ENCODE assay signal across 26 mouse cellular contexts in genomic region chr10:45823612-45824011, GRCm38 (mm10).
DNase-seq lines count a peak whose midpoint lies in the region; ATAC-seq and TF ChIP-seq lines count a peak whose summit lies in the region.
"Had no signal": no experiment of that assay in that cellular context is flagged by ENCODE, and none has a peak within 500 bp of the region (broad histone marks: within the 10 kb centered on the region; RNA-seq: fewer than 3 reads in every experiment).

No protein-coding gene starts in this region.

- no peak for DNase-seq in forebrain, embryonic 11.5 days (ENCODE audit: low spot score)
- DNase-seq in 416B (ENCODE audit: low read depth) = peak; percentile 16
- peak; percentile 53 for DNase-seq in brain, embryonic 14.5 days (ENCODE audit: low read depth)
- no peak for DNase-seq in forebrain, postnatal 0 days
- DNase-seq in cerebellum, postnatal 36 days = no peak
- DNase-seq in layer of hippocampus, adult 8-10 months (ENCODE audit: low spot score in 2 of 2) = no peak
- no peak for DNase-seq in testis, postnatal 14 days (ENCODE audit: low spot score)
- DNase-seq: adrenal gland, adult 8-10 months; adrenal gland, postnatal 25 days; cerebellum, adult 18-20 months; cerebellum, adult 9-10 months; cerebellum, postnatal 14 days; embryo, embryonic 11 days; gastrocnemius, adult 2 months; gastrocnemius, postnatal 14 days; heart, adult 2 months had no signal

- H3K4me1 ChIP-seq in forebrain, embryonic 15.5 days = no peaks in the 10 kb centered on the region
- H3K4me1 ChIP-seq in forebrain, embryonic 11.5 days (replicated peaks; ENCODE audit: control insufficient read depth, insufficient read depth, low read length) = no peaks in the 10 kb centered on the region
- H3K4me1 ChIP-seq in forebrain, postnatal 0 days (ENCODE audit: insufficient read depth) = no peaks in the 10 kb centered on the region
- H3K4me1 ChIP-seq: heart, embryonic 10.5 days; heart, embryonic 13.5 days; hindbrain, embryonic 12.5 days; hindbrain, embryonic 15.5 days had no signal

- no peak for TF ChIP-seq CTCF in brain, embryonic 14.5 days (IDR thresholded peaks at IDR 0.05; ENCODE audit: borderline replicate concordance, extremely low read depth, insufficient read depth, insufficient read length)
- no peak for TF ChIP-seq CTCF in forebrain, postnatal 0 days (IDR thresholded peaks at IDR 0.05; ENCODE audit: low read depth)

- no peaks in the 10 kb centered on the region for H3K27me3 ChIP-seq in forebrain, embryonic 15.5 days
- H3K27me3 ChIP-seq in forebrain, embryonic 11.5 days (ENCODE audit: control insufficient read depth, insufficient read depth, low read length) = no peaks in the 10 kb centered on the region
- no peaks in the 10 kb centered on the region for H3K27me3 ChIP-seq in forebrain, postnatal 0 days (ENCODE audit: insufficient read depth, low read length)
- H3K27me3 ChIP-seq: embryonic facial prominence, embryonic 13.5 days; heart, embryonic 13.5 days; hindbrain, embryonic 12.5 days; hindbrain, embryonic 15.5 days had no signal

- H3K9me3 ChIP-seq in forebrain, embryonic 15.5 days = no peaks in the 10 kb centered on the region
- no peaks in the 10 kb centered on the region for H3K9me3 ChIP-seq in forebrain, embryonic 11.5 days (ENCODE audit: control insufficient read depth, low read length)
- no peaks in the 10 kb centered on the region for H3K9me3 ChIP-seq in forebrain, postnatal 0 days (ENCODE audit: low read length)
- H3K9me3 ChIP-seq: embryonic facial prominence, embryonic 10.5 days; embryonic facial prominence, embryonic 13.5 days; heart, embryonic 10.5 days; heart, embryonic 13.5 days; hindbrain, embryonic 12.5 days; hindbrain, embryonic 15.5 days had no signal

- no peak overlapping the region for H3K4me3 ChIP-seq in forebrain, embryonic 15.5 days
- H3K4me3 ChIP-seq in forebrain, embryonic 11.5 days (ENCODE audit: low read depth, low read length) = no peak overlapping the region
- no peak overlapping the region for H3K4me3 ChIP-seq in forebrain, postnatal 0 days (ENCODE audit: low read depth, low read length)
- H3K4me3 ChIP-seq: embryonic facial prominence, embryonic 10.5 days; embryonic facial prominence, embryonic 13.5 days; erythroblast, embryonic 14.5 days; gastrocnemius, adult 2 months; heart, adult 2 months; heart, embryonic 10.5 days; heart, embryonic 13.5 days; hindbrain, embryonic 12.5 days; hindbrain, embryonic 15.5 days had no signal

- WGBS in forebrain, embryonic 15.5 days = 71% methylated on average over 2 of the region's 2 CpGs
- 89% methylated on average over 2 of the region's 2 CpGs for WGBS in forebrain, embryonic 11.5 days
- WGBS in forebrain, postnatal 0 days = 55% methylated on average over 2 of the region's 2 CpGs

- ATAC-seq in forebrain, embryonic 15.5 days (replicated peaks) = peak; percentile 43; the same call in 1 of the 2 replicates
- ATAC-seq in forebrain, embryonic 11.5 days (replicated peaks; ENCODE audit: low FRiP score) = no peak
- ATAC-seq in forebrain, postnatal 0 days = peak; percentile 66; the same call in 1 of the 2 replicates
- ATAC-seq: activated CD4-positive, CD25-positive, alpha-beta regulatory T cell, adult 4 months; intestine, postnatal 0 days had no signal

- no peak overlapping the region for H3K4me2 ChIP-seq in forebrain, embryonic 15.5 days (replicated peaks)
- no peak overlapping the region for H3K4me2 ChIP-seq in forebrain, embryonic 11.5 days (ENCODE audit: low read depth, low read length, severe bottlenecking)
- no peak overlapping the region for H3K4me2 ChIP-seq in forebrain, postnatal 0 days (ENCODE audit: low read depth)
- H3K4me2 ChIP-seq: embryonic facial prominence, embryonic 13.5 days; heart, embryonic 13.5 days; hindbrain, embryonic 12.5 days; hindbrain, embryonic 15.5 days had no signal

- TF ChIP-seq POLR2A in brain, embryonic 14.5 days (IDR thresholded peaks at IDR 0.05; ENCODE audit: borderline replicate concordance, extremely low read depth, insufficient read depth, insufficient read length, poor library complexity, severe bottlenecking) = no peak

- H3K9ac ChIP-seq in forebrain, embryonic 15.5 days (replicated peaks) = no peak overlapping the region
- H3K9ac ChIP-seq in forebrain, embryonic 11.5 days (ENCODE audit: low read length) = no peak overlapping the region
- no peak overlapping the region for H3K9ac ChIP-seq in forebrain, postnatal 0 days
- H3K9ac ChIP-seq: embryonic facial prominence, embryonic 13.5 days; heart, embryonic 13.5 days; hindbrain, embryonic 12.5 days; hindbrain, embryonic 15.5 days had no signal

- no peaks in the 10 kb centered on the region for H3K36me3 ChIP-seq in forebrain, embryonic 15.5 days
- no peaks in the 10 kb centered on the region for H3K36me3 ChIP-seq in forebrain, embryonic 11.5 days (ENCODE audit: control insufficient read depth, insufficient read depth, low read length)
- H3K36me3 ChIP-seq in forebrain, postnatal 0 days (ENCODE audit: insufficient read depth) = no peaks in the 10 kb centered on the region
- H3K36me3 ChIP-seq: embryonic facial prominence, embryonic 10.5 days; embryonic facial prominence, embryonic 13.5 days; heart, embryonic 10.5 days; heart, embryonic 13.5 days; hindbrain, embryonic 12.5 days; hindbrain, embryonic 15.5 days had no signal

- no peak overlapping the region for H3K27ac ChIP-seq in forebrain, embryonic 15.5 days (replicated peaks)
- no peak overlapping the region for H3K27ac ChIP-seq in forebrain, embryonic 11.5 days (ENCODE audit: low read depth, low read length)
- H3K27ac ChIP-seq in forebrain, postnatal 0 days (ENCODE audit: low read depth, low read length) = no peak overlapping the region
- H3K27ac ChIP-seq: embryonic facial prominence, embryonic 10.5 days; embryonic facial prominence, embryonic 13.5 days; gastrocnemius, adult 2 months; heart, adult 2 months; heart, embryonic 10.5 days; heart, embryonic 13.5 days; hindbrain, embryonic 12.5 days; hindbrain, embryonic 15.5 days had no signal

Comparison
In these comparisons a context has a peak if more than half of its experiments do, and no peak if none do; other contexts are left out.
1. DNase-seq: peak in 416B (single experiment) and brain, embryonic 14.5 days (single experiment); none in forebrain, embryonic 11.5 days (single experiment), forebrain, postnatal 0 days (single experiment), cerebellum, postnatal 36 days (0 of 2), layer of hippocampus, adult 8-10 months (0 of 2) and testis, postnatal 14 days (single experiment).